Mouse (Mus musculus) urinary bladder, postnatal 14 days (tissue): ENCODE measurements around the gene Cep350.
A peak's percentile ranks its signal among the peaks of the same experiment; 100 is the strongest.
"Not testable (repeated sequence)": the region's sequence is repeated elsewhere in the genome, so short reads cannot be mapped to it uniquely, and the experiment has no call there.

Source experiments
- DNase-seq: peaks from one replicate; pipeline ENCODE4 v3.0.0; 2021; ENCODE audit warnings: low spot score

The Cep350 gene

GRCm38 (mm10) chr1:155886846-155887245 lies 86.2 kb downstream of the Cep350 start:
- DNase-seq: no peak

- DNase-seq: not testable (repeated sequence)
Observed at GRCm38 (mm10) chr1:155882646-155883231, 90.3 kb downstream of the Cep350 start.

DNA sequence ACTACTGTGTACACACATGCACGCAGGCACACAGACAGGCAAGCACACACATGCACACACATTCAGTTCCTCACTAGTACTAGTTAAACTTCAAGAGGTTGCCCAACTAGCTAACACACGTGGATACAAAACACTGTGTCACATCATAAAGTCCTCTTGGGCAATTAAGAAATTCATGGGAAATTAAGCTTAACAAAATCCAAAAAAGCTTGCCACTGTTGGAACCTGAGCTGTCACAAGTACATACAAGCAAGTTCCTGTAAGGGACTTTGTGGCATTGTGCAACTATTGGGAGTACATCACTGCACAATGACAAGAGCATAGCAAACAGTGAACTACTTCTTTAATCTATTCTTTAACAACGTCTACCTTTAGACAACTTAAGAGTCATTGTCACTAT lies 93.5 kb downstream of the Cep350 start:
- no peak for DNase-seq

DNA sequence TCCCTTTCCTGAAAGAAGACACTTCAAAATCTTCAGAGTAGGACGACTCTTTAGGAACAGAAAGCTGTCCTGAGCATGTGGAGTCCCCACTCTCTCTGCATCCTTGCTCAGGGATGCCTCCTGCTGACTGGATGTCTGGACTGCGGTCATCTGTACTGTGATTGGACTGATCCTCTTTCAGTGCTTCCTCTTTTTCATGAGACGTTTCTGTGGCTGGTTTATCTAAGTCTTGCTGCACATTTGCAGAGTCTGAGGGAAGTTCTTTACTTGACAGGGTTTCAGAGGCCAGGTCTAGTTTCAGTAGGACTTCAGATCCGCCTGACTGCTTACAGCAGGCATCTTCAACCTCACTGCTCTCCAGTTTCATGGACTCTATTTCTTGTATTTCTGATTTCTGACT lies 110.1 kb downstream of the Cep350 start:
- no peak for DNase-seq

GRCm38 (mm10) chr1:155854926-155855702 lies 117.9 kb downstream of the Cep350 start:
- DNase-seq: no peak

GRCm38 (mm10) chr1:155853009-155853408 lies 120.0 kb downstream of the Cep350 start:
- DNase-seq: no peak

GRCm38 (mm10) chr1:155844235-155844634 lies 128.8 kb downstream of the Cep350 start:
- no peak for DNase-seq

DNA sequence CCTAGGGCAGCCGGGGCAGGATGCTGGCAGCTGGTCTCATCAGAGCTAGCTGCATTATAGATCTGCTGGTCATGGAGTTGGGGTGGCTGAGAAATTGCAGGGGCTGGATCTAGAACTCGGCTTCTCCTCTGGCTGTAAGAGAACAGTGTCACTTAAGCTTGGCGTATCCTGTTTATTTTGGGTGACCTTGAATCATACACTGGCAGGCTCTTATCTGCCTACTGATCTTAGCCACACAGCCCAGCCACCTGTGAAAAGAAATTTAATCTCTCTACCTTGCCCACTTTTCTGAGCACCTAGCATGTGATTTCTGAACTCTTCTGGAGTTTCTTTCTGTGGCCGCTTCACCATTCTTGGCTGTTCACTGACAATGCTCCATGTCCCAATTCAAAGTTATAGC lies 129.5 kb downstream of the Cep350 start:
- DNase-seq: no peak

GRCm38 (mm10) chr1:155835667-155836066 lies 137.4 kb downstream of the Cep350 start:
- no peak for DNase-seq

DNA sequence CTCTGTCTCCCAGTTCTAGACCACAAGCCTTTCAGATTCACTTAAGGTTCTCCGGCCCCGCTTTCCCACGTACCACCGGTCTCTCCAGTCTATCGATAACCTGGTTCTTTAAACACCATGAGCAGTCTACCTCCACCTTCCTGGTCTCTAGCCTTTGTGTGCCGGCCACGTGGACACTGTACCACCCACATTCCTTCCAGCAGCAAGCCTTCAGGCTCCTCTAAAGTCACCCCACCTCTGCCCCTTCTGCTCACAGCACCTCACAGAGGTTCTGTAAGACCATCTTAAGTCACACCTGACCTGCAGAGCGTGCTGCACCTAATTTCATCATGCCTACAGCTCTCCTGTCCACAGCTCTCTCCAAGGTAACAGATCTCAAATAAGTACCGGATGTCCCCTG lies 139.4 kb downstream of the Cep350 start:
- DNase-seq: no peak

DNA sequence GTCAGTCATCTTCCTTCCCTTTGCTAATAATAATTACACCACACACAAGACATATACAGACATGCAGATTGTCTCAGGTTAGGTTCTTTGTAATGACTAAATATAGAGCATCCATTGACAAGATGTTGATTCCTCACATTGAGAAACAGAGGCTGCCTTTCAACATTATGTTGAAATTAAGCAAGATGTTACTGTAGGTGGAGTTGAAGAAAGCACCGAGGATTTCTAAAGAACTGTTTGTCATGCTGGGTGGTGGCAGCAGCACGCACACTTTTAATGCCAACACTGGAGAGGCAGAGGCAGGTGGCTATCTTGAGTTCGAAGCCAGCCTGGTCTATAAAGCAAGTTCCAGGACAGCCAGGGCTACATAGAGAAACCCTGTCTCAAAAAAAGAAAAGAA lies 141.1 kb downstream of the Cep350 start:
- DNase-seq: no peak

- DNase-seq: no peak
Observed at GRCm38 (mm10) chr1:155830861-155831260, 142.2 kb downstream of the Cep350 start.

DNA sequence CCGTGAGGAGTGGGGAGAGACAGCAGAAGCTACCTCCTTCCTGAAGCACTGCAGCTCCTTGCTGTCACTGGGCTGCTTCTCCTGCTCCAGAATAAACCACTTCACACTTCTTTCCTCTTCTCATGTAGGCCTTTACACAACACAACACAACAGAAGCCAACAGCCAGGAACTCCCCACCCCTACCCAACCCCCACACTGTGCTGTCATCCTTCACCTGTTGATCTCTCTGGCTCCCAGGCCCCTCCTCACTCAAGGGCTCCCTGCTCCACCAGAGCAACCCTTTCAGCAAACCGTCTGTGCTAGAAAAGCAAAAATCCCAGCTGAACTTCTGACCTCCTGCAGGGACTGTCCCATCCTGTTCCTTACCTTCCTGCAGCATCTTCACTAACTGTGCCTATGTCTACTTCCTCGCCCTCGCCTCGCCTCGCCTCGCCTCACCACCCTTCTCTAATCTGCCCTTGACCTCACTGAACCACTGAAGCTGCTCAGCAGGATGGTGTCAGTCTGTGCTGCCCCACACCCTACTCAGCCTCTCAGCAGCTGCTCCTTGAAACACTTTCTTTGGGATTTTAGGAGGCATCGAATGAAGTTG lies 145.3 kb downstream of the Cep350 start:
- no peak for DNase-seq

GRCm38 (mm10) chr1:155826803-155827395 lies 146.2 kb downstream of the Cep350 start:
- DNase-seq: no peak

GRCm38 (mm10) chr1:155825940-155826716 lies 146.9 kb downstream of the Cep350 start:
- no peak for DNase-seq

- no peak for DNase-seq
Observed at GRCm38 (mm10) chr1:155820646-155821045, 152.4 kb downstream of the Cep350 start.

GRCm38 (mm10) chr1:155816167-155816566 lies 156.9 kb downstream of the Cep350 start:
- no peak for DNase-seq

- DNase-seq: peak; percentile 88
Observed at GRCm38 (mm10) chr1:155812581-155813499, 160.2 kb downstream of the Cep350 start, which contains the start of gene Qsox1. Qsox1 (minus strand) TSS chr1:155812889.

DNA sequence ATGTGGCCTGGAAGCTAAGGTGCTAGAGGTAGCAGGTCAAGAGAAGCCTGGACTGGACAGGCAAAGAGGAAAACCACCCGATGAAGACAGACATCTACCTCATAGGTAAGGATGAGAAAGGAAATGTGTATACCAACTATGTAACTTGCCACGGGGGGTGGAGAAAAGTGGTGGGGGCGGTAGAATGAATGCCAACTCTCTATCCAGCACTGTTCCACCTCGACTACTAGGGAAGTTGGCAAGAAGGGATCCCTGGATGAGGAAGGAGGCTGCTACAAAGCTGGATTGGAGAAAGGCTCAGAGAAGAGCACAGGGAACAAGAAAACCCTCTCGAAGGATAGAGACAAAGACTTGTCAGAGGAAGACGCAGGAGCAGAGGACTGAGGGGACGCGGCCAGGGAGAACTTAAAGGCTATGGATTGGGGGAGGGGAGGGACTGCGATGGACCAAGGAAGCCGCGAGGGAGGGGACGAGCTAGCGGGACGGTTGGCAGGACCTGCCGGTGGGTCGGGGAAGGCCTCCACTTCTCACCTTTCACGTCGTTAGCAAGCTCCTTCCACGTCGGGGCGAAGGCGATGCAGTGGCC lies 161.0 kb downstream of the Cep350 start:
- DNase-seq: no peak

DNA sequence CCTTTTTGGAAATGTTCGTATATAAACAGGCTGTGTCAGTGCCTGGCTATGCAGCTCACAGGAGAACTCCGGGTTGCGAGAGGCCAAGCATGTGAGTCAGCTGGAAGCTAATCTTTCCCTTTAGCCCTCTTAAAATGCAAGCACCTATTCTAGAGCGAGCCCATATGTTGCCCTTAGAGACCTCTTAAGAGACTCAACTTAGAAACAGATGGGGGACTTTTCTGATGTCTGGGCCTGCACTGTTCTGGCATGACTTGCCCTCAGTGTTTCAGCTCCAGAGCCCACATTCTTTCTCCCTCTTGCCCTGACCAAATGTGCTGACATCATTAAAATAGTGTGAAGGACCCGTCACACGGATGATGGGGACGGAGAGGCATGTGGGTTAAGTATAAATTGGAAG lies 162.4 kb downstream of the Cep350 start:
- peak; percentile 55 for DNase-seq
